In the genomic region with DNA sequence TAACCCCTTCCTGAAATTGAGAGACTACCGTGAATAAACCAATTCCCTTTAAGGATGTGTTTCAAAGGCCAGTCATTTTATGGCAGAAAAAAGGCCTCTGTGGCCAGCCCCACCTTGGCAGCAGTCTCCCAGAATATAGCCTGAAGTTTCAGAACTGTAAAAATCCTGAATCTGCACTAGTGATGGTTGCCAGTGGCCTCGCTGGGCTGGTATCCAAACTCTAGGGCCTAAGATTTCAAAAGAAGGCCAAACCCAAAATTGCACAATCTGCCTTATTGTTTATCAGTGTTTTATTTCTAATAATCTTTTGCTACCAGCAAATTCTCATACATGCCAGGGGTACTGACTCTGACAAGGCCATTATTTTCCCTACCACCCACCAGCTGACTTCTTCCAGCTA, we compare ENCODE assay signal across 11 mouse cellular contexts. TPM values are rescaled to one million over a fixed set of nuclear protein-coding genes. Genes with fewer than 3 reads are reported as not detected.
DNase-seq lines count a peak whose midpoint lies in the region; ATAC-seq lines count a peak whose summit lies in the region.
"Had no signal": no experiment of that assay in that cellular context is flagged by ENCODE, and none has a peak within 500 bp of the region (broad histone marks: within the 10 kb centered on the region; RNA-seq: fewer than 3 reads in every experiment).

No protein-coding gene starts in this region.

- DNase-seq in adrenal gland, adult 8-10 months, result peak; percentile 7
- DNase-seq in adrenal gland, postnatal 4 days (ENCODE audit: low spot score in 2 of 2), result no peak
- peak; percentile 6 for DNase-seq in testis, postnatal 14 days (ENCODE audit: low spot score)
- no peak for DNase-seq in testis, postnatal 10 days (ENCODE audit: low spot score)
- peak; percentile 22 to 34 for DNase-seq in gastrocnemius, postnatal 4 days (ENCODE audit: low spot score in 2 of 2)
- peak; percentile 51 for DNase-seq in skeletal muscle tissue, adult 2 months (ENCODE audit: low read depth, low spot score)
- DNase-seq in layer of hippocampus, adult 8-10 months (ENCODE audit: low spot score in 2 of 2), result no peak
- DNase-seq: cerebellum, adult 9-10 months; right cerebral cortex, postnatal 14 days had no signal

- no peak for ATAC-seq in inflammation-experienced regulatory T-cells, adult 6 months

RNA-seq across cellular contexts. Expression of gene Ophn1, which starts 34.8 kb away (rescaled TPM):
- total RNA-seq in adrenal gland, adult 8-10 months (2022), result 10 to 100 TPM; 11.6 to 21.3 (median 16.2) TPM
- total RNA-seq in adrenal gland, postnatal 4 days (2021), result 10 to 100 TPM; 16.7 to 19.7 TPM
- total RNA-seq in gastrocnemius, postnatal 4 days (2021), result 10 to 100 TPM; 12.1 to 14.2 TPM
- not detected for polyA plus RNA-seq in inflammation-experienced regulatory T-cells, adult 6 months (2017; shearing (Covaris generic))
- total RNA-seq in layer of hippocampus, adult 8-10 months (2022), result 10 to 100 TPM; 36.1 to 47.8 (median 41.4) TPM
- polyA plus RNA-seq: G1E had no signal

Comparison
In these comparisons a context has a peak if more than half of its experiments do, and no peak if none do; other contexts are left out.
1. DNase-seq: peak in adrenal gland, adult 8-10 months (single experiment), testis, postnatal 14 days (single experiment), gastrocnemius, postnatal 4 days (2 of 2) and skeletal muscle tissue, adult 2 months (single experiment); none in adrenal gland, postnatal 4 days (0 of 2), testis, postnatal 10 days (single experiment) and layer of hippocampus, adult 8-10 months (0 of 2).